Mouse (Mus musculus): Measurements from ENCODE around the gene E4f1. TPM values are rescaled to one million over a fixed set of nuclear protein-coding genes. Genes with fewer than 3 reads are reported as not detected.

E4f1 gene
- polyA plus RNA-seq, 1 experiment from 2014 or later = 9.8 TPM

GRCm38 (mm10) chr17:24414230-24414976 lies 55.7 kb downstream of the E4f1 start, which contains the start of gene Rnps1:
TSS of gene Rnps1 (plus strand) at chr17:24414565.
- H3K36me3 ChIP-seq (ENCODE audit: insufficient read depth, low read length) = peaks cover 20% of the 10 kb centered on the region
- peak; percentile 100 for DNase-seq (ENCODE audit: low spot score)

GRCm38 (mm10) chr17:24413557-24414211 lies 56.4 kb downstream of the E4f1 start:
- ATAC-seq (replicated peaks; ENCODE audit: low FRiP score, low read depth) (peak; percentile 26), DNase-seq (ENCODE audit: low spot score) (peak; percentile 10)
- Histone ChIP-seq H3K36me3 (ENCODE audit: insufficient read depth, low read length) (peaks cover 20% of the 10 kb centered on the region), H3K9me3 (replicated peaks; ENCODE audit: low read length) (no peaks in the 10 kb centered on the region), H3K27ac (peak overlapping the region; percentile 88), H3K9ac (ENCODE audit: low read depth, low read length) (peak overlapping the region; percentile 67), H3K4me2 (ENCODE audit: low read length) (peak overlapping the region; percentile 65), H3K4me1 (replicated peaks; ENCODE audit: insufficient read depth, low read length) (peaks cover 14% of the 10 kb centered on the region; the same call in 1 of the 2 replicates), H3K27me3 (ENCODE audit: insufficient read depth, low read length) (no peaks in the 10 kb centered on the region), H3K4me3 (replicated peaks; ENCODE audit: low read depth, low read length) (peak overlapping the region; percentile 44)
- peak; percentile 27; the same call in 1 of the 2 replicates for TF ChIP-seq CTCF (IDR thresholded peaks at IDR 0.05; ENCODE audit: low read depth)
- 29% methylated on average over 22 of the region's 22 CpGs for WGBS

More at GRCm38 (mm10) chr17:24414230-24414976, 55.7 kb downstream of the E4f1 start, which contains the start of gene Rnps1:
- H3K9ac ChIP-seq (ENCODE audit: low read depth, low read length) = peak within 1 kb of the TSS; percentile 91
- peak within 1 kb of the TSS; percentile 88 for H3K27ac ChIP-seq
- under 1% methylated on average over 64 of the region's 64 CpGs for WGBS
- H3K27me3 ChIP-seq (ENCODE audit: insufficient read depth, low read length) = no peaks in the 10 kb centered on the region
- H3K4me1 ChIP-seq (replicated peaks; ENCODE audit: insufficient read depth, low read length) = peaks cover 14% of the 10 kb centered on the region; the same call in 1 of the 2 replicates
- peak within 1 kb of the TSS; percentile 80 for H3K4me2 ChIP-seq (ENCODE audit: low read length)
- peak; percentile 95 for ATAC-seq (replicated peaks; ENCODE audit: low FRiP score, low read depth)
- H3K4me3 ChIP-seq (replicated peaks; ENCODE audit: low read depth, low read length) = peak within 1 kb of the TSS; percentile 87
- H3K9me3 ChIP-seq (replicated peaks; ENCODE audit: low read length) = no peaks in the 10 kb centered on the region
- no peak for TF ChIP-seq CTCF (IDR thresholded peaks at IDR 0.05; ENCODE audit: low read depth)

DNA sequence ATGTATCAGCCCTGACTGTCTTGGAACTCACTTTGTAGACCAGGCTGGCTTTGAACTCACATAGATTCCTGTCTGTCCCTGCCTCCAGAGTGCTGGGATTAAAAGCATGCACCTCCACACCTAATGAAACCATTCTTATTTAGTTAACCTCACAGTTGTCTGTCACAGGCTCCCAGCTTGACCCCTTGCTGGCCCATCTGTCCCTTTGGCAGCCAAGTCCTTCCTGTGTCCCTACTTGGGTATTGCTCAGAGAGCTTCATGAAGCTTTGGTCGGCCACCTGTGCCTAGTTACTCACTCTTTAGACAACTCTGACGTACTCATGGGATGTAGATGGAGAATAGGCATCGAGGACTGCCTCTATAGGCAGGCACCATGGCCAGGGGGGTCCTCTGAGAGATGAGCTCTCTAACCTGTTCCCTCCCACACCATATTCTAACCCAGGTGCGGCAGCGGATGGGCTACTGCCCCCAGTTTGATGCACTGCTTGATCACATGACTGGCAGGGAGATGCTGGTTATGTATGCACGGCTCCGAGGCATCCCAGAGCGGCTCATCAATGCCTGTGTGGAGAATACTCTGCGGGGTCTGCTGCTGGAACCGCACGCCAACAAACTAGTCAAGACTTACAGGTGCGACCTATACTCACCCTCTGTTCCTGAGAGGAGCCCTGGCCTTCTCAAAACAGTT lies 62.9 kb downstream of the E4f1 start:
- Histone ChIP-seq H3K9ac (ENCODE audit: low read depth, low read length) (no peak overlapping the region), H3K4me3 (replicated peaks; ENCODE audit: low read depth, low read length) (no peak overlapping the region), H3K4me1 (replicated peaks; ENCODE audit: insufficient read depth, low read length) (no peaks in the 10 kb centered on the region), H3K27ac (no peak overlapping the region), H3K36me3 (ENCODE audit: insufficient read depth, low read length) (peaks cover 37% of the 10 kb centered on the region), H3K9me3 (replicated peaks; ENCODE audit: low read length) (no peaks in the 10 kb centered on the region), H3K4me2 (ENCODE audit: low read length) (no peak overlapping the region), H3K27me3 (ENCODE audit: insufficient read depth, low read length) (no peaks in the 10 kb centered on the region)
- ATAC-seq (replicated peaks; ENCODE audit: low FRiP score, low read depth) (no peak), DNase-seq (ENCODE audit: low spot score) (no peak)
- 87% methylated on average over 12 of the region's 12 CpGs for WGBS
- TF ChIP-seq CTCF (IDR thresholded peaks at IDR 0.05; ENCODE audit: low read depth) = no peak

GRCm38 (mm10) chr17:24402371-24402770 lies 67.7 kb downstream of the E4f1 start:
- no peak overlapping the region for H3K4me3 ChIP-seq (replicated peaks; ENCODE audit: low read depth, low read length)
- ATAC-seq (replicated peaks; ENCODE audit: low FRiP score, low read depth) (no peak), DNase-seq (ENCODE audit: low spot score) (peak; percentile 6)
- no peak overlapping the region for H3K4me2 ChIP-seq (ENCODE audit: low read length)
- no peaks in the 10 kb centered on the region for H3K9me3 ChIP-seq (replicated peaks; ENCODE audit: low read length)
- TF ChIP-seq CTCF (IDR thresholded peaks at IDR 0.05; ENCODE audit: low read depth) = no peak
- peaks cover 20% of the 10 kb centered on the region; the same call in 1 of the 2 replicates for H3K36me3 ChIP-seq (ENCODE audit: insufficient read depth, low read length)
- H3K27ac ChIP-seq = no peak overlapping the region
- WGBS = 69% methylated on average over 3 of the region's 3 CpGs
- no peaks in the 10 kb centered on the region for H3K4me1 ChIP-seq (replicated peaks; ENCODE audit: insufficient read depth, low read length)
- H3K27me3 ChIP-seq (ENCODE audit: insufficient read depth, low read length) = no peaks in the 10 kb centered on the region
- H3K9ac ChIP-seq (ENCODE audit: low read depth, low read length) = no peak overlapping the region

DNA sequence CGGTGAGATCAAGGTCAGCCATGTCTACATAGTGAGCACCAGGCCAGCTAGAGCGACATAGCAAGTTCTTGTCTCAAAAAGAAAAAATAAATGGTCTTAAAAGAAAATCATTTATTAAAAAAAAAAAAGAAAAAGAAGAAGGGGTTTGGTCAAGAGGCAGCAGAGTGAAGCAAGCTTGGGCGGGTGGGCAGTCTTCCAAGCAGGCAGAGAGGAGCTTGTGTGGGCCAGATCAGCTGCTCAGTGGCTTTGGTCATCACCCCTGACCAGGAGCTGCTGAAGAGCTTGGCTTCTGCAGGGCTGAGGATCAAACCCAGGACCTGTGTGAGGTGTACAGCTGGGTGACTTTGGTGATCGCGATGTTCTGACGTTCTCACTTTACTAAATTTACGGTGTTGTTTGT lies 75.7 kb downstream of the E4f1 start:
- H3K4me3 ChIP-seq (replicated peaks; ENCODE audit: low read depth, low read length) = no peak overlapping the region
- H3K27ac ChIP-seq = no peak overlapping the region
- no peaks in the 10 kb centered on the region for H3K4me1 ChIP-seq (replicated peaks; ENCODE audit: insufficient read depth, low read length)
- WGBS = 70% methylated on average over 7 of the region's 7 CpGs
- H3K27me3 ChIP-seq (ENCODE audit: insufficient read depth, low read length) = no peaks in the 10 kb centered on the region
- no peak for DNase-seq (ENCODE audit: low spot score)
- no peak for ATAC-seq (replicated peaks; ENCODE audit: low FRiP score, low read depth)
- H3K36me3 ChIP-seq (ENCODE audit: insufficient read depth, low read length) = peaks cover 16% of the 10 kb centered on the region; the same call in 1 of the 2 replicates
- no peaks in the 10 kb centered on the region for H3K9me3 ChIP-seq (replicated peaks; ENCODE audit: low read length)
- no peak for TF ChIP-seq CTCF (IDR thresholded peaks at IDR 0.05; ENCODE audit: low read depth)
- H3K4me2 ChIP-seq (ENCODE audit: low read length) = no peak overlapping the region
- H3K9ac ChIP-seq (ENCODE audit: low read depth, low read length) = no peak overlapping the region

Other genes starting within 250 kb of the E4f1 start
- gene Tedc2, start 249.5 kb downstream of the E4f1 start, polyA plus RNA-seq (2015; fragmentation: Nextera tagmentation; extraction: Ambion mirVana) = 6.1 and 6.7 TPM in 2 replicates
- gene Ccnf, start 218.8 kb downstream of the E4f1 start, polyA plus RNA-seq (2015; fragmentation: Nextera tagmentation; extraction: Ambion mirVana) = 18.3 and 23.2 TPM in 2 replicates
- gene Abca17, start 119.2 kb downstream of the E4f1 start, polyA plus RNA-seq (2015; fragmentation: Nextera tagmentation; extraction: Ambion mirVana) = not detected in 2 replicates
- gene Abca3, start 118.4 kb downstream of the E4f1 start, polyA plus RNA-seq (2015; fragmentation: Nextera tagmentation; extraction: Ambion mirVana) = 21.8 TPM in 2 replicates
- 191 and 203 TPM in 2 replicates for gene Rnps1, start 55.7 kb downstream of the E4f1 start, polyA plus RNA-seq (2015; fragmentation: Nextera tagmentation; extraction: Ambion mirVana)
- 109 and 136 TPM in 2 replicates for gene Eci1, start 43.7 kb downstream of the E4f1 start, polyA plus RNA-seq (2015; fragmentation: Nextera tagmentation; extraction: Ambion mirVana)
- gene Dnase1l2, start 27.2 kb downstream of the E4f1 start, polyA plus RNA-seq (2015; fragmentation: Nextera tagmentation; extraction: Ambion mirVana) = 3.8 and 4.1 TPM in 2 replicates
- 61.7 and 64.0 TPM in 2 replicates for gene Pgp, start 79 bp upstream of the E4f1 start, polyA plus RNA-seq (2015; fragmentation: Nextera tagmentation; extraction: Ambion mirVana)
- 1.2 and 1.6 TPM in 2 replicates for gene Bricd5, start 3.6 kb upstream of the E4f1 start, polyA plus RNA-seq (2015; fragmentation: Nextera tagmentation; extraction: Ambion mirVana)
- 24.1 and 24.2 TPM in 2 replicates for gene Mlst8, start 8.8 kb upstream of the E4f1 start, polyA plus RNA-seq (2015; fragmentation: Nextera tagmentation; extraction: Ambion mirVana)
- 0.82 and 1.1 TPM in 2 replicates for gene Caskin1, start 18.3 kb upstream of the E4f1 start, polyA plus RNA-seq (2015; fragmentation: Nextera tagmentation; extraction: Ambion mirVana)
- 59.4 and 67.3 TPM in 2 replicates for gene Traf7, start 57.6 kb upstream of the E4f1 start, polyA plus RNA-seq (2015; fragmentation: Nextera tagmentation; extraction: Ambion mirVana)
- gene Rab26, start 63.9 kb upstream of the E4f1 start, polyA plus RNA-seq (2015; fragmentation: Nextera tagmentation; extraction: Ambion mirVana) = 3.5 and 3.7 TPM in 2 replicates
- 10.6 and 17.7 TPM in 2 replicates for gene Pkd1, start 79.5 kb upstream of the E4f1 start, polyA plus RNA-seq (2015; fragmentation: Nextera tagmentation; extraction: Ambion mirVana)
- gene Tsc2, start 162.3 kb upstream of the E4f1 start, polyA plus RNA-seq (2015; fragmentation: Nextera tagmentation; extraction: Ambion mirVana) = 36.4 and 42.4 TPM in 2 replicates
- 13.4 and 14.9 TPM in 2 replicates for gene Nthl1, start 162.4 kb upstream of the E4f1 start, polyA plus RNA-seq (2015; fragmentation: Nextera tagmentation; extraction: Ambion mirVana)
- 141 and 145 TPM in 2 replicates for gene Slc9a3r2, start 180.0 kb upstream of the E4f1 start, polyA plus RNA-seq (2015; fragmentation: Nextera tagmentation; extraction: Ambion mirVana)
- 0.32 and 0.38 TPM in 2 replicates for gene Npw, start 188.1 kb upstream of the E4f1 start, polyA plus RNA-seq (2015; fragmentation: Nextera tagmentation; extraction: Ambion mirVana)
- gene Zfp598, start 199.4 kb upstream of the E4f1 start, polyA plus RNA-seq (2015; fragmentation: Nextera tagmentation; extraction: Ambion mirVana) = 17.5 and 18.1 TPM in 2 replicates
- 1.4 and 1.7 TPM in 2 replicates for gene Syngr3, start 219.6 kb upstream of the E4f1 start, polyA plus RNA-seq (2015; fragmentation: Nextera tagmentation; extraction: Ambion mirVana)
- 43.3 and 47.6 TPM in 2 replicates for gene Gfer, start 225.8 kb upstream of the E4f1 start, polyA plus RNA-seq (2015; fragmentation: Nextera tagmentation; extraction: Ambion mirVana)
- 2.6 and 2.7 TPM in 2 replicates for gene Noxo1, start 225.9 kb upstream of the E4f1 start, polyA plus RNA-seq (2015; fragmentation: Nextera tagmentation; extraction: Ambion mirVana)
- 50.5 and 57.3 TPM in 2 replicates for gene Tbl3, start 237.3 kb upstream of the E4f1 start, polyA plus RNA-seq (2015; fragmentation: Nextera tagmentation; extraction: Ambion mirVana)
- not detected in 2 replicates for gene Rnf151, start 247.8 kb upstream of the E4f1 start, polyA plus RNA-seq (2015; fragmentation: Nextera tagmentation; extraction: Ambion mirVana)
- gene Rps2, start 247.8 kb upstream of the E4f1 start, polyA plus RNA-seq (2015; fragmentation: Nextera tagmentation; extraction: Ambion mirVana) = 1,452 and 1,460 TPM in 2 replicates